Mouse (Mus musculus) liver, adult (tissue): ENCODE measurements around the gene H2-DMb2.

Experiments used
- GATA4 ChIP-seq: IDR thresholded peaks from 2 replicates; pipeline ENCODE4 v1.6.1; 2014; ENCODE audit warnings: mild to moderate bottlenecking, low read length; ENCODE audit not compliant: insufficient replicate concordance

The H2-DMb2 gene

DNA sequence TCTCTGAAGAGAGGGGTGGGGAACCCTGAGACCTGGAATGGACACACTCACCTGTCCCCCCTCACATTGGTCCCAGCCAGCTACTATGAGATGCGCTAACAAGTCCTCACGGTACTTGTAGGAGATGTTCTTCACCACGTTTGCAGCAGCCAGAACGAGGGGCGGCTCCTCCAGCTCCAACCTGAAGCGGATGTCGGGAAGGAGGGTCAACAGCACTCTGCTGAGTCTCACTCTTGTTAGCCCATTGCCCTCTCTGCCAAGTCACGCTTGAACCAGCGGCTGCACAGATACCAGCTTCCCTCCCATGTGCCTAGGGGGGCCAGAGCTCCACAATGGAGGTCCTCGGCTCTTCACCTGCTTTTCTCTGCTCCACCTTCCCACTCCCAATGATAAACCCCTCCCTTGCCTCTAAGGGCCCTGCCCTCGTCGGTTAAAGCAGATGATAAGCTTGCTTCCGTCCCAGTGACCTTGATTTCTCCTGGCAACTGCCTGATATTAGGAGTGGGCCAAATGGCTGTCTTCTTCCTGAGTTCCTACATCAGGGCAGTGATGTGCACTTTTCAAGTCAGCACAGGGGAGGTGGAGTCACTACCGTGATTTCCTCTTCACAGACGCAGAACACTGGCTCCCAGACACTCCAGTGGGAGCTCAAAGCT lies 40.6 kb downstream of the H2-DMb2 start:
- TF ChIP-seq GATA4, result no peak

DNA sequence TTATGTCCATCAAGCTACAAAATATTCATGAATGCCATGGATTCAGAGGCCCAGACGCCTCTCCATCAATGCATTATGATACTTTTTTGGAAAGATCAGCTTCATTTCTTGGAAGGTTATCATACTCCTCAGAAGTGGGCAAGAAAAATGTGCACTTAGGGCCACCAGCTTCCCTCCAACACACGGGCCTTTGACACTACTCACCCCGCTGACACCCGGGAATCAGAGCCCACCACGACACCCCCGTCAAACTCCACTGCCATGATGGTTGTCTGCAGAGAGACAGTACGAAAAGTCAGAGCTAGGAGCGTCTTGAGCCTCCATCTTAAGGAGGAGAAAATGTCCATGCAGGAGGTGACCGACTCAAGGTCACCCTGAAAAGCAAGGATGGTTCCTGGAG lies 42.4 kb downstream of the H2-DMb2 start:
- no peak for TF ChIP-seq GATA4

DNA sequence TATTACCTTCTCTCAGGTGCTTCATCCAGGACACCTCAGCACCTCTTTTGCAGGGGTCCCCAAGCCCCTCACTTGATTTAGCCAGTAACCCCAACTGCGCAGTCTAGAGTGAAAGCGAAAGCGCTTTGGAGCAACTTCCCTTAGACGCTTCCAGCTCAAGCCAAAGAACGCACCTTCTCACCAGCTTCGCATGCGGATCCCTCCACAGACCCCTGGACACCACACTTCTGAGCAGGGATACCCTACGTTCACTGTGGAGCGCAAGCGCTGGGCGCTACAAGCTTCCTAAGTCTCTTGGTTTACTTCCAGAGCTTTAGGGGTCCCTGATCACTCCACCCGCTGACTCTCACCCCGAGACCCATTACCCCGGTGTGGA lies 43.8 kb downstream of the H2-DMb2 start:
- no peak for TF ChIP-seq GATA4

GRCm38 (mm10) chr17:34187261-34187916 lies 44.3 kb downstream of the H2-DMb2 start, which contains the start of the genes Tap1 and Psmb9:
Gene Tap1 (plus strand): TSS chr17:34187553.
Gene Psmb9 (minus strand): TSS chr17:34187764.
- no peak; the same call in 1 of the 2 replicates for TF ChIP-seq GATA4

- no peak for TF ChIP-seq GATA4
These were observed 44.9 kb downstream of the H2-DMb2 start for GRCm38 (mm10) chr17:34188010-34188409.

DNA sequence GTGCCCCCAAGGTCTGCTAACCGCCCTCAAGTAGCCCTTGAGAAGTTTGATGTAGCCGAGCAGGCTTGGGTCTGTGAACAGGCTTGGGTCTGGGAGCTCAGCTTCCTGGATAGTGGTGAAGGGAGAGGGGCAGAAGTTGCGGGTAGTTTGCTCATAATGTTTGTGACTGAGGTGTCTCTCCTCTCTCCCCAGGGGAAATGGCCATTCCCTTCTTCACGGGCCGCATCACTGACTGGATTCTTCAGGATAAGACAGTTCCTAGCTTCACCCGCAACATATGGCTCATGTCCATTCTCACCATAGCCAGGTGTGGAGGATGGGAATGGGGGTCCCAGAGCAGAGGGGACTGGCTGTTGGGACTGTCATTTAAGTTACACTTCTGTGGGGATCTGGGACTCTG lies 45.9 kb downstream of the H2-DMb2 start:
- no peak for TF ChIP-seq GATA4

DNA sequence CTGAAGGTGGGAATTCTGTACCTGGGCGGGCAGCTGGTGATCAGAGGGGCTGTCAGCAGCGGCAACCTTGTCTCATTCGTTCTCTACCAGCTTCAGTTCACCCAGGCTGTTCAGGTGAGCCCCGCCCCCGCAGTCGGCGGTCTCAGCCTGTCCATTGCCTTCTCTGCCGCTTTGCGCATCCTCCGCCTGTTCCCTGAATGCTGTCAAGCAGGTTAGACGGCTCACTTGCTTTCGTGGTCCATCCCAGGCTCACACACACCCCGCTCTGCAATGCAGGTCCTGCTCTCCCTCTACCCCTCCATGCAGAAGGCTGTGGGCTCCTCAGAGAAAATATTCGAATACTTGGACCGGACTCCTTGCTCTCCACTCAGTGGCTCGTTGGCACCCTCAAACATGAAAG lies 49.7 kb downstream of the H2-DMb2 start:
- no peak for TF ChIP-seq GATA4

DNA sequence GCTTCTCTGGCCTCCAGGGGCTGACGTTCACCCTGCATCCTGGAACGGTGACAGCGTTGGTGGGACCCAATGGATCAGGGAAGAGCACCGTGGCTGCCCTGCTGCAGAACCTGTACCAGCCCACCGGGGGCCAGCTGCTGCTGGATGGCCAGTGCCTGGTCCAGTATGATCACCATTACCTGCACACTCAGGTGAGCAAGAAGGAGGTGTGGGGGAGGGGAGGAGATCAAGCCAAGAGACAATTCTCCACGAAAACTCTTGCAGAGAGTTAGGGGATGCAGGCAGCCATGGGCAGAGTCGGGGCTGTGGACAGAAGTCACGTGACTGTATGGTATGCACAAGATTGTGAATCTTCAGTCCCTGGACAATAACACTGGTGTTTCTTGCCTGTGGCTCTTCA lies 50.4 kb downstream of the H2-DMb2 start:
- TF ChIP-seq GATA4, result no peak

DNA sequence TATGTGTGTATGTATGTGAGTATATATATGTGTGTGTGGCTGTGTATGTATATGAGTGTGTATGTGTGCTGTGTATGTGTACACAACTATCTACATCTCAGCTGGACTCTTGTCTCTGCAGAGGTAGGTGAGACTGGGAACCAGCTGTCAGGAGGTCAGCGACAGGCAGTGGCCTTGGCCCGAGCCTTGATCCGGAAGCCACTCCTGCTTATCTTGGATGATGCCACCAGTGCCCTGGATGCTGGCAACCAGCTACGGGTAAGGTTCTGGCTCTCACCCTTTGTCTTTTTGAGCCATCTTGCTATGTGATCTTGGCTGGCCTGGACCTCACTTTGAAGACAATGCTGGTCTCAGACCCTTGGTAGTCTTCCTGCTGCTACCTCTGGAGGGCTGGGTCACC lies 51.6 kb downstream of the H2-DMb2 start:
- peak; percentile 46; the same call in 1 of the 2 replicates for TF ChIP-seq GATA4

- no peak for TF ChIP-seq GATA4
These were observed 53.4 kb downstream of the H2-DMb2 start for GRCm38 (mm10) chr17:34196491-34196890.

DNA sequence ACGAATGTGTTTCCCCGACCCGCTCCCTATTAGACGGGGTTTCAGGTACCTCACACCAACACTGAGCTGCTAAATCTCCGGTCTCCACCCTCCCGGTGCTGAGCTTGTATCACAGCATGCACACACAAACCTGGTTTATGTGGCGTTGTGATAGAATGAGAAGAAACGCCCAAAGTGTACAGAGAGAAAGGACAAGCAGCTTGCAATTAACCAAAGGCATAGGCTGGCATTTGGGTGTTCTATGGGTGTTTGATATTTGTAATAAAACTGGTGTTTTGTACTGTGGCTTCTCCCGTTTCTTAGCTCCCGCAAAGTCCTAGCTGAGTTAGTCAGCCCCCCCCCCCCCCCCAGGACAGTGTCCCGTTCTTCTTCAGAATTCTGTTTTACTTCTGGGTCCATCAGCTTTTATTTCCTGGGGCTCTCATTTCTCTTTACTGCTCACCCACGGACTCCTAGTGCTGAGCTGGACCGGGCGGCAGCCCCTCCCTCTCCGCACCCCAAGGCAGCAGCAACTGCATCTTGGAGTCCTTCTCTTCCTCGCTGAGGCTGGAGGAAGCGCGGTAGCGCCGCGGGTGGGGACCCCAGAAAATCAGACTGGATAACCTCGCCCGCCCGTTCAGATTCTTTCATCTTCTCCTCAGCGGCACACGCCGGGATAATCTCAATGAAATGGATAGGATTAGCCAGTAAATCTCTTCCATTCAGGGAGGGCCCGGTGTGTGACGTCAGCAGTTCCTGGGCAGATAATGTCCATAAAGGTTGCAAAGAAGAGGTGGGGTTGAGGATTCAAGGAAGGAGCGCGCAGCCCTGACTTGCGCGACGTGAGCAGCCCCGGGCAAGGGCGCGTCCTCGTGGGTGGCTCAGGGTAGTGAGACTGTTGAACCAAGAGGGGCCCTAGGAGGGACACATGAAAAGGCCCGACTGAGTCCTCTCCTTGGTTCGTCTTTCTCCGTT lies 54.1 kb downstream of the H2-DMb2 start, which contains the start of gene Psmb8:
Gene Psmb8 (plus strand): TSS at position 781 of the 954 bp plus-strand sequence.
- no peak; the same call in 1 of the 2 replicates for TF ChIP-seq GATA4

- no peak for TF ChIP-seq GATA4
These were observed 54.9 kb downstream of the H2-DMb2 start for GRCm38 (mm10) chr17:34197904-34198520.

- no peak for TF ChIP-seq GATA4
These were observed 55.4 kb downstream of the H2-DMb2 start for GRCm38 (mm10) chr17:34198521-34198912.

GRCm38 (mm10) chr17:34199050-34199619 lies 56.0 kb downstream of the H2-DMb2 start:
- no peak for TF ChIP-seq GATA4

- TF ChIP-seq GATA4, result no peak
These were observed 56.9 kb downstream of the H2-DMb2 start for GRCm38 (mm10) chr17:34200047-34200446.
